In genomic region chr10:86973276-86973675, GRCm38 (mm10) we compare ENCODE assay signal across 18 mouse cellular contexts. TPM values are rescaled to one million over a fixed set of nuclear protein-coding genes. Genes with fewer than 3 reads are reported as not detected.
"Had no signal": no experiment of that assay in that cellular context is flagged by ENCODE, and none has a peak within 500 bp of the region (broad histone marks: within the 10 kb centered on the region; RNA-seq: fewer than 3 reads in every experiment).

No protein-coding gene starts in this region.

- H3K9ac ChIP-seq: limb, embryonic 12.5 days; liver, embryonic 13.5 days; liver, postnatal 0 days; lung, embryonic 15.5 days; midbrain, embryonic 15.5 days; neural tube, embryonic 12.5 days had no signal

- H3K4me1 ChIP-seq: limb, embryonic 12.5 days; liver, embryonic 13.5 days had no signal

- H3K9me3 ChIP-seq: limb, embryonic 12.5 days; liver, embryonic 13.5 days; lung, embryonic 15.5 days; megakaryocyte, embryonic 14.5 days; midbrain, embryonic 15.5 days; neural tube, embryonic 12.5 days had no signal

- H3K36me3 ChIP-seq: limb, embryonic 12.5 days; liver, embryonic 13.5 days; lung, embryonic 15.5 days; midbrain, embryonic 15.5 days; neural tube, embryonic 12.5 days had no signal

- H3K27ac ChIP-seq: limb, embryonic 12.5 days; liver, embryonic 13.5 days; lung, embryonic 15.5 days; macrophage; midbrain, embryonic 15.5 days; neural tube, embryonic 12.5 days; stomach, postnatal 0 days had no signal

- ATAC-seq: midbrain, embryonic 15.5 days had no signal

- H3K27me3 ChIP-seq: liver, embryonic 13.5 days; lung, embryonic 15.5 days; midbrain, embryonic 15.5 days; neural tube, embryonic 12.5 days had no signal

- H3K4me3 ChIP-seq: limb, embryonic 12.5 days; liver, embryonic 13.5 days; lung, embryonic 15.5 days; megakaryocyte, embryonic 14.5 days; midbrain, embryonic 15.5 days; neural tube, embryonic 12.5 days had no signal

- H3K4me2 ChIP-seq: limb, embryonic 12.5 days; liver, embryonic 13.5 days; lung, embryonic 15.5 days; midbrain, embryonic 11.5 days; midbrain, embryonic 15.5 days had no signal

- DNase-seq: kidney, postnatal 10 days; kidney, postnatal 4 days; liver; liver, embryonic 13.5 days; liver, postnatal 0 days; lung, postnatal 14 days; right cerebral cortex, postnatal 14 days; thymus, postnatal 4 days had no signal

RNA-seq across cellular contexts. Expression of gene Stab2, which starts 34.5 kb away (rescaled TPM):
- total RNA-seq: monocyte, adult 5-6 weeks; neutrophil, adult 5-6 weeks had no signal
